Mouse (Mus musculus): ENCODE results near the gene 3110070M22Rik. TPM values are rescaled to one million over a fixed set of nuclear protein-coding genes. Genes with fewer than 3 reads are reported as not detected.

3110070M22Rik gene
- polyA plus RNA-seq, 1 experiment from 2014 or later: 1.4 TPM

- 5% methylated on average over 10 of the region's 10 CpGs for WGBS
- Histone ChIP-seq H3K36me3 (ENCODE audit: control insufficient read depth, insufficient read depth, low read length) (peaks cover 19% of the 10 kb centered on the region), H3K9ac (replicated peaks; ENCODE audit: low read depth, low read length) (0 out of 2 replicates have a peak overlapping the region, but pooled peaks have one; percentile 21), H3K4me3 (ENCODE audit: low read depth, low read length) (peak overlapping the region; percentile 75), H3K9me3 (ENCODE audit: control insufficient read depth, low read depth, low read length) (no peaks in the 10 kb centered on the region), H3K27ac (ENCODE audit: low read length) (peak overlapping the region; percentile 73), H3K4me2 (replicated peaks; ENCODE audit: low read depth, low read length) (peak overlapping the region; percentile 56), H3K27me3 (ENCODE audit: control insufficient read depth, insufficient read depth, low read length) (no peaks in the 10 kb centered on the region), H3K4me1 (ENCODE audit: control insufficient read depth, insufficient read depth, low read length) (no peaks in the 10 kb centered on the region)
- ATAC-seq (ENCODE audit: insufficient number of reproducible peaks, insufficient read depth, low FRiP score, low read depth): peak; percentile 54; the same call in 1 of the 2 replicates
Observed at GRCm38 (mm10) chr13:119461900-119462595, 26.1 kb downstream of the 3110070M22Rik start.

GRCm38 (mm10) chr13:119456342-119456741 is 31.8 kb downstream of the 3110070M22Rik start:
- H3K4me1 ChIP-seq (ENCODE audit: control insufficient read depth, insufficient read depth, low read length): no peaks in the 10 kb centered on the region
- peaks cover 33% of the 10 kb centered on the region for H3K36me3 ChIP-seq (ENCODE audit: control insufficient read depth, insufficient read depth, low read length)
- no peak overlapping the region for H3K4me2 ChIP-seq (replicated peaks; ENCODE audit: low read depth, low read length)
- H3K9ac ChIP-seq (replicated peaks; ENCODE audit: low read depth, low read length): no peak overlapping the region
- H3K27ac ChIP-seq (ENCODE audit: low read length): no peak overlapping the region
- no peaks in the 10 kb centered on the region for H3K27me3 ChIP-seq (ENCODE audit: control insufficient read depth, insufficient read depth, low read length)
- no peaks in the 10 kb centered on the region for H3K9me3 ChIP-seq (ENCODE audit: control insufficient read depth, low read depth, low read length)
- no peak for ATAC-seq (ENCODE audit: insufficient number of reproducible peaks, insufficient read depth, low FRiP score, low read depth)
- 88% methylated on average over 7 of the region's 7 CpGs for WGBS
- H3K4me3 ChIP-seq (ENCODE audit: low read depth, low read length): no peak overlapping the region

GRCm38 (mm10) chr13:119455082-119455481 is 33.1 kb downstream of the 3110070M22Rik start:
- Histone ChIP-seq H3K9me3 (ENCODE audit: control insufficient read depth, low read depth, low read length) (no peaks in the 10 kb centered on the region), H3K27ac (ENCODE audit: low read length) (no peak overlapping the region), H3K4me2 (replicated peaks; ENCODE audit: low read depth, low read length) (no peak overlapping the region), H3K27me3 (ENCODE audit: control insufficient read depth, insufficient read depth, low read length) (no peaks in the 10 kb centered on the region), H3K4me3 (ENCODE audit: low read depth, low read length) (no peak overlapping the region), H3K9ac (replicated peaks; ENCODE audit: low read depth, low read length) (no peak overlapping the region), H3K36me3 (ENCODE audit: control insufficient read depth, insufficient read depth, low read length) (peaks cover 46% of the 10 kb centered on the region), H3K4me1 (ENCODE audit: control insufficient read depth, insufficient read depth, low read length) (no peaks in the 10 kb centered on the region)
- no peak for ATAC-seq (ENCODE audit: insufficient number of reproducible peaks, insufficient read depth, low FRiP score, low read depth)

- Histone ChIP-seq H3K36me3 (ENCODE audit: control insufficient read depth, insufficient read depth, low read length) (peaks cover 44% of the 10 kb centered on the region), H3K27me3 (ENCODE audit: control insufficient read depth, insufficient read depth, low read length) (no peaks in the 10 kb centered on the region), H3K9me3 (ENCODE audit: control insufficient read depth, low read depth, low read length) (no peaks in the 10 kb centered on the region), H3K27ac (ENCODE audit: low read length) (no peak overlapping the region), H3K9ac (replicated peaks; ENCODE audit: low read depth, low read length) (no peak overlapping the region), H3K4me2 (replicated peaks; ENCODE audit: low read depth, low read length) (no peak overlapping the region), H3K4me3 (ENCODE audit: low read depth, low read length) (no peak overlapping the region), H3K4me1 (ENCODE audit: control insufficient read depth, insufficient read depth, low read length) (no peaks in the 10 kb centered on the region)
- no peak for ATAC-seq (ENCODE audit: insufficient number of reproducible peaks, insufficient read depth, low FRiP score, low read depth)
- 96% methylated on average over 4 of the region's 4 CpGs for WGBS
Observed at GRCm38 (mm10) chr13:119453563-119453962, 34.6 kb downstream of the 3110070M22Rik start.

- H3K9me3 ChIP-seq (ENCODE audit: control insufficient read depth, low read depth, low read length): no peaks in the 10 kb centered on the region
- H3K27ac ChIP-seq (ENCODE audit: low read length): no peak overlapping the region
- 89% methylated on average over 1 of the region's 1 CpGs for WGBS
- H3K9ac ChIP-seq (replicated peaks; ENCODE audit: low read depth, low read length): no peak overlapping the region
- H3K4me1 ChIP-seq (ENCODE audit: control insufficient read depth, insufficient read depth, low read length): no peaks in the 10 kb centered on the region
- H3K4me2 ChIP-seq (replicated peaks; ENCODE audit: low read depth, low read length): no peak overlapping the region
- H3K36me3 ChIP-seq (ENCODE audit: control insufficient read depth, insufficient read depth, low read length): peaks cover 53% of the 10 kb centered on the region
- H3K4me3 ChIP-seq (ENCODE audit: low read depth, low read length): no peak overlapping the region
- ATAC-seq (ENCODE audit: insufficient number of reproducible peaks, insufficient read depth, low FRiP score, low read depth): no peak
- no peaks in the 10 kb centered on the region for H3K27me3 ChIP-seq (ENCODE audit: control insufficient read depth, insufficient read depth, low read length)
Observed at GRCm38 (mm10) chr13:119442244-119442643, 45.9 kb downstream of the 3110070M22Rik start.

Other genes starting within 250 kb of the 3110070M22Rik start
- gene Paip1, start 59.8 kb downstream of the 3110070M22Rik start, polyA plus RNA-seq (2014; fragmentation: Nextera tagmentation; extraction: Ambion mirVana): 87.6 and 88.3 TPM in 2 replicates
- gene 4833420G17Rik, start 25.6 kb downstream of the 3110070M22Rik start, polyA plus RNA-seq (2014; fragmentation: Nextera tagmentation; extraction: Ambion mirVana): 76.5 and 79.3 TPM in 2 replicates
- gene Tmem267, start 344 bp downstream of the 3110070M22Rik start, polyA plus RNA-seq (2014; fragmentation: Nextera tagmentation; extraction: Ambion mirVana): 1.2 and 1.6 TPM in 2 replicates
- gene Ccl28, start 135.4 kb upstream of the 3110070M22Rik start, polyA plus RNA-seq (2014; fragmentation: Nextera tagmentation; extraction: Ambion mirVana): 0.09 and 0.15 TPM in 2 replicates
- gene Hmgcs1, start 202.0 kb upstream of the 3110070M22Rik start, polyA plus RNA-seq (2014; fragmentation: Nextera tagmentation; extraction: Ambion mirVana): 178 and 217 TPM in 2 replicates